Mouse (Mus musculus) limb, embryonic 14.5 days (tissue): Measurements from ENCODE around the gene Zmynd8. TPM values are rescaled to one million over a fixed set of nuclear protein-coding genes. Genes with fewer than 3 reads are reported as not detected.

Experiments used
- ATAC-seq: fragments of 200-750 bp; cut with Nextera tagmentation; 2 replicates; pipeline ENCODE4 v1.8.0; 2017; ENCODE audit warnings: low read depth, moderate number of reproducible peaks, moderate TSS enrichment; ENCODE audit not compliant: low FRiP score
- DNase-seq: peaks from one replicate; pipeline ENCODE4 v3.0.0-alpha.2; 2015; ENCODE audit warnings: low spot score
- H3K27ac ChIP-seq: fragments of 300-500 bp; sonication (generic); replicated peaks from 2 replicates; pipeline ENCODE4 v1.5.1; 2014; ENCODE audit warnings: low read depth, mild to moderate bottlenecking, low read length, moderate library complexity, mixed read lengths
- H3K27me3 ChIP-seq: fragments of 300-500 bp; sonication (generic); 2 replicates; pipeline ENCODE4 v1.6.1; 2014; ENCODE audit warnings: low read length, mixed read lengths; ENCODE audit not compliant: control insufficient read depth, insufficient read depth
- H3K36me3 ChIP-seq: fragments of 300-500 bp; sonication (generic); 2 replicates; pipeline ENCODE4 v1.6.1; 2014; ENCODE audit warnings: mild to moderate bottlenecking, low read length, moderate library complexity, mixed read lengths; ENCODE audit not compliant: control insufficient read depth, insufficient read depth
- H3K4me1 ChIP-seq: fragments of 300-500 bp; sonication (generic); 2 replicates; pipeline ENCODE4 v1.6.1; 2014; ENCODE audit warnings: antibody characterized with exemption, low read length, mixed read lengths; ENCODE audit not compliant: control insufficient read depth, insufficient read depth
- H3K4me2 ChIP-seq: fragments of 300-500 bp; sonication (generic); replicated peaks from 2 replicates; pipeline ENCODE4 v1.6.1; 2014; ENCODE audit warnings: low read depth, mild to moderate bottlenecking, low read length, moderate library complexity; ENCODE audit not compliant: severe bottlenecking
- H3K4me3 ChIP-seq: fragments of 300-500 bp; sonication (generic); replicated peaks from 2 replicates; pipeline ENCODE4 v1.5.1; 2014; ENCODE audit warnings: low read length
- H3K9ac ChIP-seq: fragments of 300-500 bp; sonication (generic); 2 replicates; pipeline ENCODE4 v1.6.1; 2014; ENCODE audit warnings: mild to moderate bottlenecking, low read depth, low read length, moderate library complexity; ENCODE audit not compliant: severe bottlenecking
- H3K9me3 ChIP-seq: fragments of 300-500 bp; sonication (generic); 2 replicates; pipeline ENCODE4 v1.6.1; 2016; ENCODE audit warnings: low read length; ENCODE audit not compliant: control insufficient read depth
- POLR2A ChIP-seq: fragments of 200-500 bp; IDR thresholded peaks from 2 replicates; pipeline ENCODE4 v1.8.0; 2012; ENCODE audit warnings: inconsistent platforms, mild to moderate bottlenecking, moderate library complexity, borderline replicate concordance; ENCODE audit not compliant: insufficient read depth, insufficient read length; ENCODE audit errors: extremely low read depth
- WGBS: fragments of 180-500 bp; shearing (Covaris S2); extraction: QIAGEN DNeasy Blood & Tissue Kit; methylation state at CpG from one replicate; pipeline ENCODE4 v1.1.7; 2014; 5-methylcytosine and 5-hydroxymethylcytosine counted together
- polyA plus RNA-seq, 2 experiments: library from polyadenylated mRNA; depleted of rRNA in 1 of 2; stranded (reverse) in 1 of 2; unstranded in 1 of 2; fragments of >200 nt; fragmentation: Nextera tagmentation in 1 of 2; extraction: Ambion mirVana in 1 of 2; gene quantifications; 2 replicates each; pipeline versions ENCODE4 v1.2.1 to v1.2.3; 2012 to 2014

The Zmynd8 gene
- polyA plus RNA-seq, 2 experiments: 30.2 to 49.5 TPM

DNA sequence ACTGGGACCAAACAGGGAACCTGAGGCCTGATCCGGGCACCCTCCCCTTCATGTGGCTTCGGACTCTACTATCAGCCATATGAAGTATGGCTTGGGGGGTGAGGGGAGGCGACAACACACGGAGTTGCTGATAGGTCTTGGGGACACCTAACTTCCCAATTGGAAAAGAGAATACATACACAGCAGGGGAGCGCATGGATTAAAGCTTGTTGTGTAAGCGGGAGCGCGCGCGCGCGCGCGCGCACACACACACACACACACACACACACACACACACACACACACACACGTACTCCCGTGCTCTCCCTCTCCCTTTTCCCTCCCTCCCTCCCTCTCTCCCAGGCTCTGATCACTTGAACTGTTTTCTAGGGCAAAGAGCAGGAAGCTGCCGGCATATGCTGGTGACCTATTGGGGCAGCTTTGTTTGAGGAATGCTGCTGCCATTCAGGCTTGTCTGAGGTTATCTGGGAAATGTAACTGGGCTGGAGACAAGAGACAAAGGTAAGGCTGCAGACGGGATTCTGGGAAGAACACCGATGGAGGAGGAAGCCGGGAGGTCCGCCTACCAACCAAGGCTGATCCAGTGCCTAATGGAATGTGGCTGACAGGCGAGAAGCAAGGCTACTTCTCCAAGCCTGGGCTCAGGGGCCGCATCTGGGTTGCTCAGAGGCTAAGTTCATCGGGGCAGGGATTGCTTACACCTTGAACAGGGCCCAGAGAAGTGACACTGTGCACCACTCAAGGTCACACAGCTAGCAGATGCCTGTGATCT lies 11.8 kb downstream of the Zmynd8 start:
- peak overlapping the region; percentile 99 for H3K27ac ChIP-seq
- peak overlapping the region; percentile 21; the same call in 1 of the 2 replicates for H3K4me2 ChIP-seq
- H3K9me3 ChIP-seq: no peaks in the 10 kb centered on the region
- H3K9ac ChIP-seq: peak overlapping the region; percentile 31
- ATAC-seq (no peak), DNase-seq (no peak)
- peaks cover 66% of the 10 kb centered on the region for H3K4me1 ChIP-seq
- WGBS: 12% methylated on average over 25 of the region's 25 CpGs
- H3K27me3 ChIP-seq: no peaks in the 10 kb centered on the region
- H3K4me3 ChIP-seq: no peak overlapping the region
- TF ChIP-seq POLR2A: no peak
- no peaks in the 10 kb centered on the region for H3K36me3 ChIP-seq

DNA sequence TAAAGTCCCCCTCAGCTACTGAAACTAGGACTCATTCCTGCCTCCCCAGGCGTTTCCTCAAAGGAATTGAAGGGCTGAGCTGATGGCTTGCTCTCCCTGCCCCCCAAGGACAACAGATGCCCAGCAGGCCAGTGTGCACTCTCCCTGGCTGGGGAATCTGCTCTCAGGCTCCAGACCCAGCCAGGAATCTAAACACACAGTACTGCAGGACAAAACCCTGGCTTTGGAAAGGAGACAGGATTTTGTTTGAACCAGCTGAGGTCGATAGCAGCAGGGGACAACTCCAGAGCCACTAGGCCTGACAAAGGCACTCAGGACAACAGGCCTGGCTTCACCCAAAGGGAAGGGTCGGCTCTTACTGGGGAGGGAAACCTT lies 12.3 kb downstream of the Zmynd8 start:
- H3K9ac ChIP-seq: peak overlapping the region; percentile 31; the same call in 1 of the 2 replicates
- no peak for TF ChIP-seq POLR2A
- H3K27me3 ChIP-seq: no peaks in the 10 kb centered on the region
- no peaks in the 10 kb centered on the region for H3K36me3 ChIP-seq
- no peaks in the 10 kb centered on the region for H3K9me3 ChIP-seq
- no peak overlapping the region for H3K4me2 ChIP-seq
- 2% methylated on average over 3 of the region's 3 CpGs for WGBS
- H3K27ac ChIP-seq: peak overlapping the region; percentile 99
- peaks cover 72% of the 10 kb centered on the region for H3K4me1 ChIP-seq
- ATAC-seq (no peak), DNase-seq (no peak)
- H3K4me3 ChIP-seq: no peak overlapping the region

DNA sequence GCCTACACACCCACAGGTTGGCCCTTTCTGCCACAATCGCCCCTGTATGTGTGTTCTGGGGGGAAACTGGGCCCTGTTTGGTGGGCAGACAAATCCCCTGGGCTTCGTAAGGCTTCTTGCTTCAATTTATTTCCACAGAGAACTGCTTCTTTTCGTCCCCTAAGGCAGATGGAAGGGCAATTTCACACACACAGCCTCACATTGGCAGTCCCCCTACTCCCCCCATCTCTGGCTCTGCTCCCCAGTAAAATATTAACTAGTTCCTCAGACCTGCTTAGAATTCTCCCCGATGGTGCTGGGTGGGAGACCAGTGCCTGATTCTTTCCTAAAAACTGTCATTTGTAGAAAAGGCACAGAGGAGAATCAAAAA lies 12.9 kb downstream of the Zmynd8 start:
- Histone ChIP-seq H3K4me1 (peaks cover 77% of the 10 kb centered on the region), H3K9me3 (no peaks in the 10 kb centered on the region), H3K4me2 (0 out of 2 replicates have a peak overlapping the region, but pooled peaks have one; percentile 8), H3K27ac (peak overlapping the region; percentile 99), H3K9ac (peak overlapping the region; percentile 59; the same call in 1 of the 2 replicates), H3K27me3 (no peaks in the 10 kb centered on the region), H3K36me3 (no peaks in the 10 kb centered on the region), H3K4me3 (no peak overlapping the region)
- WGBS: 11% methylated on average over 4 of the region's 4 CpGs
- DNase-seq (peak; percentile 35), ATAC-seq (no peak)
- TF ChIP-seq POLR2A: no peak

DNA sequence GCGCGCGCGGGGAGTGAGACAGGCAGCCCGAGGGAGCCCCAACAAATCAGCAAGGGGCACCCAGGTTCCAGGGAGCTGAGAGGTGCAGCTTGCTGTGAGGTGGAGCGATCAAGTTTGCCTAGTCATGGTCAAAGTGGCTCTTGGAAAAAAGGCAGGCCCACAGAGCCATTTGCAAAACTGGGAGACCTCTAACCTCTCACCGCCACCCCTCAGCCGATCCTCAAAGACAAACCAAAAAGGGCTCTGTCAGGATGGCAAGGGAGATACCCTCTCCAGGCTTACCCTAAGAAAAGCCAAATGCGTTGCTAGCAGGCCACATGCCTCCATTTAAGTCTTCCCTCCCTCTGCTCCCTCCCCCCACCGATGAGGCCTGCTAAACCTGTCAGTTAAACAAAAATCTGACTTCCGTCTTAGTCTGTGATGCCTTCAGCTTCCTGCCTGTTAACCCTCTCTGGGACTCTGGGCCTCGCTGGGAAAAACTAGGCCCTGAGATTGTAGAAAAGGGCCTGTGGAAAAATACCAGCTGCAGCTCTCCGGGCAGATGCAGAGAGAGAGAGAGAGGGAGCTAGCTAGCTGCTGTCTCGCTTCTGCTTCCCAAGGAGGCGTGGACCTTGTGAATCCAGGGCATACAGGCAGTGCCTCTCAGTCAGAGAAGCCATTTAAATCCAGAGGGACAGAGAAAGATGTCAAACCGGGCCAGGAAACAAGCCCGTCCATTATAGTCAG lies 13.4 kb downstream of the Zmynd8 start:
- peak; percentile 76 for DNase-seq
- peak overlapping the region; percentile 35; the same call in 1 of the 2 replicates for H3K4me3 ChIP-seq
- peaks cover 82% of the 10 kb centered on the region for H3K4me1 ChIP-seq
- 0 out of 2 replicates have a peak, but pooled peaks have one; percentile 21 for TF ChIP-seq POLR2A
- H3K4me2 ChIP-seq: peak overlapping the region; percentile 71
- H3K9me3 ChIP-seq: no peaks in the 10 kb centered on the region
- H3K36me3 ChIP-seq: no peaks in the 10 kb centered on the region
- H3K9ac ChIP-seq: peak overlapping the region; percentile 59
- H3K27me3 ChIP-seq: no peaks in the 10 kb centered on the region
- peak; percentile 32 for ATAC-seq
- peak overlapping the region; percentile 99 for H3K27ac ChIP-seq
- WGBS: 7% methylated on average over 16 of the region's 17 CpGs

DNA sequence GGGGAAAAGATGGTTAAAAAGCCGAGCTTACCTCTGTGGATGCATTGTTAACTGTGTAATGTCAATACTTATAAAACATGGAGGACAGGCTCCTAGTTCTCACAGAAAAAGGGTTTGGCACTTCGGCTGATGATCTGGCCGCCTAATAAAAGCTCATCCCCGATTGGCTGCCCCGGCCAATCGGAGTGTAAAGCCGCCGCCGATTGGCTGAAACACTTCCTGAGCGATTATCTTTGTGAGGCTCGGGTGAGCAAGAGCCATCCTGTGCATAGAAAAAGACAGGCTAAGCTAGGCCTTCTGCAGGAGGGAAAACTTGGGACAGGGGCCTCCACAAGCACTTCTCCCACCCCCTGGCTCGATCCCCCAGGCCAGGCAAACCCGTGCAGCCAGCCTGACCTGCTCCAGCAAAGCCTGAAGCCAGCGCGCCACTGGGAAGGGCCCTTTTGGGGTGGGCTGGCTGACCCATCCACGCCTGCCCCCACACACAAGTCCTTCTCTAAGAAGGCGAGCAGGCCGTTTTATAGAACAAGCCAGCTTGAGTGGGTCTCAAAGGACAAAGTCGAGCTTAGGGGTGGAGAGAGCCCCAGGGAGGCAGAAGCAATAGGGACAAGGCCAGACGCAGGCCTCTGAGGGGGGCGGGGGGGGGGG lies 14.1 kb downstream of the Zmynd8 start:
- H3K4me2 ChIP-seq: peak overlapping the region; percentile 71
- H3K36me3 ChIP-seq: no peaks in the 10 kb centered on the region
- no peak for TF ChIP-seq POLR2A
- ATAC-seq (peak; percentile 82), DNase-seq (peak; percentile 94)
- peaks cover 89% of the 10 kb centered on the region for H3K4me1 ChIP-seq
- no peaks in the 10 kb centered on the region for H3K9me3 ChIP-seq
- peak overlapping the region; percentile 99 for H3K27ac ChIP-seq
- WGBS: 7% methylated on average over 20 of the region's 21 CpGs
- no peaks in the 10 kb centered on the region for H3K27me3 ChIP-seq
- peak overlapping the region; percentile 59 for H3K9ac ChIP-seq
- peak overlapping the region; percentile 35 for H3K4me3 ChIP-seq
